Mouse (Mus musculus): ENCODE measurements around the gene Hist3h2ba.

DNA sequence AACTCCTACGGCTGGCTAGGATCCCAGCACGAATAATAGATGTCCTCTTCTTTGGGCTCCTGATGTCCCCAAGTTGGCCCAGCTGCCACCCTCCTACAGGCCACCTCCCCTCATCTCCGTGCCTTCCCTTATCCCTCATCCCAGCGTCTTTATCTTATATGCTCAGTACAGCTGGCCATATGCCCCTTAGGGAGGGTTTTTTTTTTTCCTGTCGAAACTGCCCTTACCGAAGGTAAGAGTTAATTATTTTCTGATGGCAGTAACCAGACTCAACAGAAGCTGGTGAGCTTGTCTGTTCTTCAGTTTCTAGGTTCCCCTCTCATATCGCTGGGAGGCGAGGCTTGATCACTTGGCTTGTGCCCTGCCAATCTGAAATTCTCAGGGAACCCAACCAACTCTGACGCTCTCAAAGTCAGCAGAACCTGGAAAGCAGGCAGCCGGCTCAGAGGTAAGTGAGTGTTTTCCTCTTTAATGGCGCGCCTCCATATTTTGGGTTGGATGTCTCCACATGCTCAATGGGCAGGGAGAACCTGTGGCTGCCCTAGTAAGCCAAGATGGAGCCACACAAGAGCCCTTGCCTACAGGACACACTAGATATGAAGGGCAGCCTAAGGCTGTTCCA is 30.9 kb upstream of the Hist3h2ba start, which contains the start of gene Btnl10:
- TF ChIP-seq CTCF (conservative IDR thresholded peaks at IDR 0.05; ENCODE audit: low read length), result no peak
- no peak for TF ChIP-seq POU5F1 (IDR thresholded peaks at IDR 0.05; ENCODE audit: borderline replicate concordance, low read length)
- TF ChIP-seq NANOG (IDR thresholded peaks at IDR 0.05; ENCODE audit: borderline replicate concordance, low read length), result no peak

Measured in E14TG2a.4 (cell line).